ENCODE assay signal across 17 mouse cellular contexts in genomic region chr9:22075778-22076177, GRCm38 (mm10). TPM values are rescaled to one million over a fixed set of nuclear protein-coding genes. Genes with fewer than 3 reads are reported as not detected.
DNase-seq lines count a peak whose midpoint lies in the region; TF ChIP-seq lines count a peak whose summit lies in the region.
"Not testable (repeated sequence)": the region's sequence is repeated elsewhere in the genome, so short reads cannot be mapped to it uniquely, and the experiment has no call there.
"Had no signal": no experiment of that assay in that cellular context is flagged by ENCODE, and none has a peak within 500 bp of the region (broad histone marks: within the 10 kb centered on the region; RNA-seq: fewer than 3 reads in every experiment).

No protein-coding gene starts in this region.

- not testable (repeated sequence) for H3K27ac ChIP-seq in ES-Bruce4 (ENCODE audit: insufficient read depth, low read length); ES-E14 (ENCODE audit: insufficient read depth, low read depth, low read length, poor library complexity, severe bottlenecking); MEL (ENCODE audit: control insufficient read depth, low read depth, low read length)

- not testable (repeated sequence) for DNase-seq in ES-E14 (ENCODE audit: low read depth, low spot score); MEL (ENCODE audit: low read depth, low spot score)

- TF ChIP-seq RAD21 in MEL (IDR thresholded peaks at IDR 0.05; ENCODE audit: low read depth, low read length), result not testable (repeated sequence)

- not testable (repeated sequence) for H3K27me3 ChIP-seq in E14TG2a.4 (ENCODE audit: insufficient read depth, low read length); ES-Bruce4 (ENCODE audit: control insufficient read depth, insufficient read depth, low read length, poor library complexity, severe bottlenecking); MEL (ENCODE audit: control insufficient read depth in 1 of 2, insufficient read depth in 2 of 2, low read length in 2 of 2)

- H3K36me3 ChIP-seq in E14TG2a.4 (ENCODE audit: insufficient read depth, low read length) (peaks cover 73% of the 10 kb centered on the region), ES-E14 (ENCODE audit: control insufficient read depth, insufficient read depth, low read length, poor library complexity, severe bottlenecking) (peaks cover 22% of the 10 kb centered on the region)
- H3K36me3 ChIP-seq in ES-Bruce4 (ENCODE audit: control insufficient read depth, insufficient read depth, low read length, poor library complexity, severe bottlenecking); MEL (ENCODE audit: control insufficient read depth in 1 of 2, insufficient read depth in 2 of 2, low read length in 2 of 2): not testable (repeated sequence)

- H3K79me2 ChIP-seq in MEL (ENCODE audit: control insufficient read depth, insufficient read depth, low read length, poor library complexity), result not testable (repeated sequence)

- not testable (repeated sequence) for TF ChIP-seq EP300 in ES-Bruce4 (IDR thresholded peaks at IDR 0.05; ENCODE audit: insufficient read depth, low read depth, low read length); MEL (IDR thresholded peaks at IDR 0.05; ENCODE audit: low read depth in 1 of 2, low read length in 2 of 2)

- in situ Hi-C loops in ES-E14 (cut with MboI; ENCODE audit: low sequenced_read_pairs in 2 of 2, unreplicated experiment in 2 of 2), result not testable (repeated sequence)

- peaks cover 37% of the 10 kb centered on the region for H3K4me1 ChIP-seq in E14TG2a.4 (replicated peaks; ENCODE audit: low read depth, low read length)
- H3K4me1 ChIP-seq in ES-Bruce4 (ENCODE audit: control insufficient read depth, insufficient read depth, low read length); ES-E14 (ENCODE audit: control insufficient read depth in 2 of 2, insufficient read depth in 2 of 2, low read length in 2 of 2, poor library complexity in 1 of 2); MEL (ENCODE audit: control insufficient read depth in 1 of 2, insufficient read depth in 2 of 2, low read length in 2 of 2): not testable (repeated sequence)

- peak overlapping the region; percentile 10; the same call in 1 of the 2 replicates for H3K9ac ChIP-seq in ES-Bruce4 (ENCODE audit: low read depth, poor library complexity, severe bottlenecking)
- H3K9ac ChIP-seq in ES-E14 (ENCODE audit: insufficient read depth, low read depth, low read length, poor library complexity, severe bottlenecking), result peak overlapping the region; percentile 49
- H3K9ac ChIP-seq in MEL (ENCODE audit: control insufficient read depth, low read depth, low read length, poor library complexity, severe bottlenecking), result not testable (repeated sequence)

- not testable (repeated sequence) for TF ChIP-seq CTCF in E14TG2a.4 (conservative IDR thresholded peaks at IDR 0.05; ENCODE audit: low read length); ES-Bruce4 (IDR thresholded peaks at IDR 0.05; ENCODE audit: low read depth, low read length); MEL (IDR thresholded peaks at IDR 0.05 in 2 of 3, conservative IDR thresholded peaks at IDR 0.05 in 1 of 3; ENCODE audit: control insufficient read depth in 1 of 3, insufficient read depth in 1 of 3, low read depth in 2 of 3, low read length in 3 of 3, poor library complexity in 1 of 3, severe bottlenecking in 1 of 3)

- H3K4me3 ChIP-seq in E14TG2a.4 (replicated peaks; ENCODE audit: low read length) (peak overlapping the region; percentile 70), ES-Bruce4 (ENCODE audit: low read depth, low read length) (peak overlapping the region; percentile 75), ES-E14 (ENCODE audit: insufficient read depth in 1 of 2, low read depth in 1 of 2, low read length in 2 of 2, poor library complexity in 1 of 2, severe bottlenecking in 1 of 2) (peak overlapping the region in 1 of 2 experiments; percentile 51; a peak in 2 of 4 replicates)
- not testable (repeated sequence) for H3K4me3 ChIP-seq in MEL (ENCODE audit: control insufficient read depth in 1 of 2, insufficient read depth in 1 of 2, low read depth in 2 of 2, low read length in 2 of 2)

- not testable (repeated sequence) for H3K9me3 ChIP-seq in E14TG2a.4 (ENCODE audit: low read length); ES-Bruce4 (replicated peaks; ENCODE audit: control insufficient read depth, insufficient read depth, low read length, poor library complexity, severe bottlenecking); ES-E14 (ENCODE audit: control insufficient read depth, insufficient read depth, low read depth, low read length); MEL (replicated peaks; ENCODE audit: insufficient read depth, low read length)

- TF ChIP-seq POLR2A in ES-Bruce4 (IDR thresholded peaks at IDR 0.05; ENCODE audit: insufficient read depth, low read length); MEL (IDR thresholded peaks at IDR 0.05; ENCODE audit: control insufficient read depth in 1 of 2, insufficient read depth in 1 of 2, low read depth in 1 of 2, low read length in 2 of 2, poor library complexity in 1 of 2): not testable (repeated sequence)

TF ChIP-seq in ES-E14, 5 proteins besides CTCF, POLR2A, EP300 and RAD21:
- peak; percentile 85 for TF ChIP-seq ZNF384 (IDR thresholded peaks at IDR 0.05; ENCODE audit: low read depth, low read length)

TF ChIP-seq in MEL, 35 proteins besides CTCF, POLR2A, EP300 and RAD21:
- TF ChIP-seq TBP (IDR thresholded peaks at IDR 0.05; ENCODE audit: low read depth, low read length) (0 out of 2 replicates have a peak, but pooled peaks have one; percentile 12), ZNF384 (IDR thresholded peaks at IDR 0.05; ENCODE audit: low read depth, low read length) (peak; percentile 59)

RNA-seq across cellular contexts. Expression of gene Zfp653, which starts 4.6 kb away (rescaled TPM):
- 7.2 and 8.8 TPM in 2 replicates for polyA plus RNA-seq in ES-Bruce4 (2011; ENCODE audit: insufficient read depth, insufficient read length, low read depth, missing spikeins)
- total RNA-seq in ES-E14 (2012; rRNA removed), result 10.9 and 14.3 TPM in 2 replicates
- 16.7 and 19.2 TPM in 2 replicates for total RNA-seq in MEL (2012; rRNA removed)
- polyA plus RNA-seq in MEL (2012; ENCODE audit: insufficient read depth in 1 of 2, insufficient read length in 2 of 2, low read depth in 1 of 2, low replicate concordance in 2 of 2, missing spikeins in 1 of 2), result 10 to 100 TPM in 1 of 2 experiments, not detected in 1; 40.4 TPM

RNA-seq across cellular contexts. Expression of gene Gm49318, which starts 4.7 kb away (rescaled TPM):
- polyA plus RNA-seq in ES-Bruce4 (2011; ENCODE audit: insufficient read depth, insufficient read length, low read depth, missing spikeins) (not detected in 2 replicates), MEL (2012; ENCODE audit: insufficient read depth in 1 of 2, insufficient read length in 2 of 2, low read depth in 1 of 2, low replicate concordance in 2 of 2, missing spikeins in 1 of 2) (not detected)
- total RNA-seq in ES-E14 (2012; rRNA removed) (not detected in 2 replicates), MEL (2012; rRNA removed) (not detected in 2 replicates)
- total RNA-seq: adrenal gland, adult 2 months; adrenal gland, postnatal 10 days; adrenal gland, postnatal 14 days; adrenal gland, postnatal 25 days; adrenal gland, postnatal 4 days; CH12.LX; G1E had no signal
- polyA plus RNA-seq: activated CD4-positive, CD25-positive, alpha-beta regulatory T cell, adult 4 months; adrenal gland, adult 2 months; brain, embryonic 14.5 days; C2C12; CD4-positive, CD25-positive, alpha-beta regulatory T cell, adult 4 months; cerebellum, adult 2 months; G1E; Patski had no signal

RNA-seq across cellular contexts. Expression of gene Ecsit, which starts 9.5 kb away (rescaled TPM):
- polyA plus RNA-seq in ES-Bruce4 (2011; ENCODE audit: insufficient read depth, insufficient read length, low read depth, missing spikeins), result 20.9 and 21.9 TPM in 2 replicates
- total RNA-seq in ES-E14 (2012; rRNA removed), result 37.5 and 38.2 TPM in 2 replicates
- 167 and 183 TPM in 2 replicates for total RNA-seq in MEL (2012; rRNA removed)
- polyA plus RNA-seq in MEL (2012; ENCODE audit: insufficient read depth in 1 of 2, insufficient read length in 2 of 2, low read depth in 1 of 2, low replicate concordance in 2 of 2, missing spikeins in 1 of 2), result 100 to 1,000 TPM in 1 of 2 experiments, 10 to 100 TPM in 1; 87.6 to 211 TPM

RNA-seq across cellular contexts. Expression of gene Cnn1, which starts 23.2 kb away (rescaled TPM):
- polyA plus RNA-seq in ES-Bruce4 (2011; ENCODE audit: insufficient read depth, insufficient read length, low read depth, missing spikeins) (7.8 and 10.1 TPM in 2 replicates), MEL (2012; ENCODE audit: insufficient read depth in 1 of 2, insufficient read length in 2 of 2, low read depth in 1 of 2, low replicate concordance in 2 of 2, missing spikeins in 1 of 2) (under 1 TPM in 1 of 2 experiments, not detected in 1; 0.06 TPM)
- total RNA-seq in ES-E14 (2012; rRNA removed) (14.0 and 25.6 TPM in 2 replicates), MEL (2012; rRNA removed) (0.10 and 0.19 TPM in 2 replicates)
- total RNA-seq: CH12.LX had no signal
- polyA plus RNA-seq: activated CD4-positive, CD25-positive, alpha-beta regulatory T cell, adult 4 months; G1E had no signal

RNA-seq across cellular contexts. Expression of gene Elavl3, which starts 24.0 kb away (rescaled TPM):
- polyA plus RNA-seq in ES-Bruce4 (2011; ENCODE audit: insufficient read depth, insufficient read length, low read depth, missing spikeins) (8.3 and 10.6 TPM in 2 replicates), MEL (2012; ENCODE audit: insufficient read depth in 1 of 2, insufficient read length in 2 of 2, low read depth in 1 of 2, low replicate concordance in 2 of 2, missing spikeins in 1 of 2) (1 to 10 TPM in 1 of 2 experiments, not detected in 1; 1.1 TPM)
- total RNA-seq in ES-E14 (2012; rRNA removed) (2.6 and 5.0 TPM in 2 replicates), MEL (2012; rRNA removed) (0.15 and 0.20 TPM in 2 replicates)
- polyA plus RNA-seq: activated CD4-positive, CD25-positive, alpha-beta regulatory T cell, adult 4 months had no signal
